Mouse (Mus musculus): Measurements from ENCODE around the gene Gm9821.

The Gm9821 gene

GRCm38 (mm10) chr2:91971231-91972097 lies 26.0 kb downstream of the Gm9821 start:
- no peak for DNase-seq (ENCODE audit: low spot score)

GRCm38 (mm10) chr2:91972121-91972566 lies 26.6 kb downstream of the Gm9821 start:
- peak; percentile 44 for DNase-seq (ENCODE audit: low spot score)

GRCm38 (mm10) chr2:91973416-91974135 lies 28.1 kb downstream of the Gm9821 start:
- no peak for DNase-seq (ENCODE audit: low spot score)

- DNase-seq (ENCODE audit: low spot score), result no peak
Measured at GRCm38 (mm10) chr2:91975581-91976541, 30.4 kb downstream of the Gm9821 start, which contains the start of gene Dgkz. Gene Dgkz (minus strand): TSS chr2:91975864.

GRCm38 (mm10) chr2:91977960-91978359 lies 32.5 kb downstream of the Gm9821 start:
- no peak for DNase-seq (ENCODE audit: low spot score)

GRCm38 (mm10) chr2:91978547-91978946 lies 33.0 kb downstream of the Gm9821 start:
- DNase-seq (ENCODE audit: low spot score), result no peak

- DNase-seq (ENCODE audit: low spot score), result no peak
Measured at GRCm38 (mm10) chr2:91980245-91980644, 34.7 kb downstream of the Gm9821 start.

- peak; percentile 68 for DNase-seq (ENCODE audit: low spot score)
Measured at GRCm38 (mm10) chr2:91980830-91981229, 35.3 kb downstream of the Gm9821 start.

GRCm38 (mm10) chr2:91984439-91984838 lies 38.9 kb downstream of the Gm9821 start:
- DNase-seq (ENCODE audit: low spot score), result peak; percentile 94

- no peak for DNase-seq (ENCODE audit: low spot score)
Measured at GRCm38 (mm10) chr2:91984906-91985525, 39.5 kb downstream of the Gm9821 start.

GRCm38 (mm10) chr2:91986071-91986470 lies 40.6 kb downstream of the Gm9821 start:
- peak; percentile 81 for DNase-seq (ENCODE audit: low spot score)

- peak; percentile 87 for DNase-seq (ENCODE audit: low spot score)
Measured at GRCm38 (mm10) chr2:91987542-91987941, 42.0 kb downstream of the Gm9821 start.

- no peak for DNase-seq (ENCODE audit: low spot score)
Measured at GRCm38 (mm10) chr2:91989750-91990149, 44.2 kb downstream of the Gm9821 start.

GRCm38 (mm10) chr2:91993409-91993808 lies 47.9 kb downstream of the Gm9821 start:
- DNase-seq (ENCODE audit: low spot score), result no peak

GRCm38 (mm10) chr2:91996006-91996405 lies 50.5 kb downstream of the Gm9821 start:
- no peak for DNase-seq (ENCODE audit: low spot score)

Data from embryo, embryonic 10 days (tissue).